10 mouse cellular contexts compared by ENCODE assay signal in genomic region chr8:57013813-57014320, GRCm38 (mm10).
DNase-seq lines count a peak whose midpoint lies in the region; ATAC-seq and TF ChIP-seq lines count a peak whose summit lies in the region.
"Had no signal": no experiment of that assay in that cellular context is flagged by ENCODE, and none has a peak within 500 bp of the region (broad histone marks: within the 10 kb centered on the region; RNA-seq: fewer than 3 reads in every experiment).

No protein-coding gene starts in this region.

- no peak overlapping the region for H3K4me2 ChIP-seq in forebrain, embryonic 16.5 days (ENCODE audit: low read length)
- no peak overlapping the region for H3K4me2 ChIP-seq in intestine, embryonic 15.5 days (replicated peaks)
- H3K4me2 ChIP-seq in intestine, postnatal 0 days (replicated peaks; ENCODE audit: low read depth), result no peak overlapping the region
- H3K4me2 ChIP-seq in heart, postnatal 0 days (ENCODE audit: low read depth, low read length), result no peak overlapping the region
- H3K4me2 ChIP-seq: liver, embryonic 15.5 days had no signal

- 38% methylated on average over 3 of the region's 3 CpGs for WGBS in forebrain, embryonic 16.5 days
- WGBS in forebrain, embryonic 10.5 days, result 84% methylated on average over 3 of the region's 3 CpGs
- WGBS in intestine, embryonic 15.5 days, result 65% methylated on average over 3 of the region's 3 CpGs
- WGBS in intestine, postnatal 0 days, result 84% methylated on average over 3 of the region's 3 CpGs
- WGBS in heart, postnatal 0 days, result 14% methylated on average over 3 of the region's 3 CpGs

- no peak for DNase-seq in forebrain, embryonic 10.5 days (ENCODE audit: extremely low spot score, low spot score)
- peak; percentile 26 for DNase-seq in adrenal gland, postnatal 10 days
- DNase-seq in heart, postnatal 0 days (ENCODE audit: low spot score), result peak; percentile 71
- DNase-seq in ovary, postnatal 36 days (ENCODE audit: low spot score), result no peak
- DNase-seq: kidney, adult 9 months had no signal

- TF ChIP-seq EP300 in heart, postnatal 0 days (IDR thresholded peaks at IDR 0.05; ENCODE audit: low read depth), result no peak

- no peak overlapping the region for H3K4me3 ChIP-seq in forebrain, embryonic 16.5 days (replicated peaks; ENCODE audit: low read length)
- no peak overlapping the region for H3K4me3 ChIP-seq in forebrain, embryonic 10.5 days
- H3K4me3 ChIP-seq in intestine, embryonic 15.5 days (replicated peaks), result no peak overlapping the region
- H3K4me3 ChIP-seq in intestine, postnatal 0 days (ENCODE audit: low read depth, low read length), result no peak overlapping the region
- H3K4me3 ChIP-seq in heart, postnatal 0 days (ENCODE audit: low read depth, low read length), result no peak overlapping the region
- H3K4me3 ChIP-seq: left cerebral cortex, adult 2 months; liver, embryonic 15.5 days had no signal

- no peak overlapping the region for H3K9ac ChIP-seq in forebrain, embryonic 16.5 days (replicated peaks; ENCODE audit: low read depth, low read length)
- no peak overlapping the region for H3K9ac ChIP-seq in intestine, embryonic 15.5 days
- no peak overlapping the region for H3K9ac ChIP-seq in intestine, postnatal 0 days (ENCODE audit: low read depth, low read length)
- H3K9ac ChIP-seq in heart, postnatal 0 days (replicated peaks; ENCODE audit: low read depth, low read length), result no peak overlapping the region
- H3K9ac ChIP-seq: liver, embryonic 15.5 days had no signal

- H3K27me3 ChIP-seq in forebrain, embryonic 16.5 days (replicated peaks; ENCODE audit: control insufficient read depth, insufficient read depth, low read length), result no peaks in the 10 kb centered on the region
- H3K27me3 ChIP-seq in forebrain, embryonic 10.5 days (ENCODE audit: poor library complexity, severe bottlenecking), result no peaks in the 10 kb centered on the region
- no peaks in the 10 kb centered on the region for H3K27me3 ChIP-seq in intestine, embryonic 15.5 days (replicated peaks)
- no peaks in the 10 kb centered on the region for H3K27me3 ChIP-seq in intestine, postnatal 0 days (replicated peaks; ENCODE audit: control insufficient read depth, insufficient read depth, low read length)
- no peaks in the 10 kb centered on the region for H3K27me3 ChIP-seq in heart, postnatal 0 days (ENCODE audit: control insufficient read depth, insufficient read depth, low read length)
- H3K27me3 ChIP-seq: liver, embryonic 15.5 days had no signal

- no peaks in the 10 kb centered on the region for H3K4me1 ChIP-seq in forebrain, embryonic 16.5 days (replicated peaks; ENCODE audit: control insufficient read depth, insufficient read depth, low read length)
- no peaks in the 10 kb centered on the region for H3K4me1 ChIP-seq in forebrain, embryonic 10.5 days
- no peaks in the 10 kb centered on the region for H3K4me1 ChIP-seq in intestine, embryonic 15.5 days (replicated peaks)
- H3K4me1 ChIP-seq in intestine, postnatal 0 days (replicated peaks; ENCODE audit: control insufficient read depth, insufficient read depth, low read length), result no peaks in the 10 kb centered on the region
- no peaks in the 10 kb centered on the region for H3K4me1 ChIP-seq in heart, postnatal 0 days (ENCODE audit: control insufficient read depth, insufficient read depth)
- H3K4me1 ChIP-seq: liver, embryonic 15.5 days had no signal

- no peak overlapping the region for H3K27ac ChIP-seq in forebrain, embryonic 16.5 days (ENCODE audit: low read length)
- H3K27ac ChIP-seq in forebrain, embryonic 10.5 days, result no peak overlapping the region
- H3K27ac ChIP-seq in intestine, embryonic 15.5 days, result no peak overlapping the region
- no peak overlapping the region for H3K27ac ChIP-seq in intestine, postnatal 0 days (ENCODE audit: low read depth, low read length)
- H3K27ac ChIP-seq in heart, postnatal 0 days (ENCODE audit: low read depth), result peak overlapping the region; percentile 34; the same call in 1 of the 2 replicates
- H3K27ac ChIP-seq: left cerebral cortex, adult 2 months; liver, embryonic 15.5 days had no signal

- peak; percentile 54; the same call in 1 of the 2 replicates for ATAC-seq in forebrain, embryonic 16.5 days
- peak; percentile 55; the same call in 1 of the 2 replicates for ATAC-seq in intestine, embryonic 15.5 days
- no peak for ATAC-seq in intestine, postnatal 0 days
- ATAC-seq in heart, postnatal 0 days (ENCODE audit: insufficient read depth, low read depth), result 0 out of 2 replicates have a peak, but pooled peaks have one; percentile 51

- no peaks in the 10 kb centered on the region for H3K9me3 ChIP-seq in forebrain, embryonic 16.5 days (ENCODE audit: control insufficient read depth, low read length)
- H3K9me3 ChIP-seq in forebrain, embryonic 10.5 days, result no peaks in the 10 kb centered on the region
- no peaks in the 10 kb centered on the region for H3K9me3 ChIP-seq in intestine, embryonic 15.5 days
- no peaks in the 10 kb centered on the region for H3K9me3 ChIP-seq in intestine, postnatal 0 days (ENCODE audit: control insufficient read depth)
- no peaks in the 10 kb centered on the region for H3K9me3 ChIP-seq in heart, postnatal 0 days (replicated peaks; ENCODE audit: control insufficient read depth, low read length)
- H3K9me3 ChIP-seq: liver, embryonic 15.5 days had no signal

- TF ChIP-seq CTCF in intestine, postnatal 0 days (IDR thresholded peaks at IDR 0.05; ENCODE audit: low read depth), result no peak
- TF ChIP-seq CTCF in heart, postnatal 0 days (IDR thresholded peaks at IDR 0.05; ENCODE audit: low read depth), result no peak

- no peaks in the 10 kb centered on the region for H3K36me3 ChIP-seq in forebrain, embryonic 16.5 days (ENCODE audit: control insufficient read depth, insufficient read depth)
- no peaks in the 10 kb centered on the region for H3K36me3 ChIP-seq in forebrain, embryonic 10.5 days (replicated peaks)
- no peaks in the 10 kb centered on the region for H3K36me3 ChIP-seq in intestine, embryonic 15.5 days
- no peaks in the 10 kb centered on the region for H3K36me3 ChIP-seq in intestine, postnatal 0 days (ENCODE audit: control insufficient read depth, insufficient read depth)
- no peaks in the 10 kb centered on the region for H3K36me3 ChIP-seq in heart, postnatal 0 days (replicated peaks; ENCODE audit: control insufficient read depth, insufficient read depth, low read length)
- H3K36me3 ChIP-seq: liver, embryonic 15.5 days had no signal

Comparison
In these comparisons a context has a peak if more than half of its experiments do, and no peak if none do; other contexts are left out.
1. DNase-seq: peak in adrenal gland, postnatal 10 days (single experiment) and heart, postnatal 0 days (single experiment); none in forebrain, embryonic 10.5 days (single experiment) and ovary, postnatal 36 days (single experiment).